Mouse (Mus musculus): Measurements from ENCODE around the gene Otub2. TPM values are rescaled to one million over a fixed set of nuclear protein-coding genes. Genes with fewer than 3 reads are reported as not detected.

Otub2 gene
- polyA plus RNA-seq (2012; rRNA removed) = 14.5 and 15.8 TPM in 2 replicates

GRCm38 (mm10) chr12:103388505-103389347 is at the start of gene Otub2:
Gene Otub2, plus strand, starts transcription at chr12:103388682.

GRCm38 (mm10) chr12:103355746-103356414 is 32.6 kb upstream of the Otub2 start, which contains the start of gene Asb2:
Gene Asb2, minus strand, starts transcription at chr12:103356001.

GRCm38 (mm10) chr12:103407720-103408119 is 19.2 kb downstream of the Otub2 start, which contains the start of gene 9330161L09Rik:
Gene 9330161L09Rik, minus strand, starts transcription at chr12:103407820.

GRCm38 (mm10) chr12:103425729-103426470 is 37.4 kb downstream of the Otub2 start, which contains the start of gene Ddx24:
Gene Ddx24, minus strand, starts transcription at chr12:103425830.

GRCm38 (mm10) chr12:103433986-103434731 is 45.7 kb downstream of the Otub2 start, which contains the start of gene Ifi27:
Gene Ifi27, plus strand, starts transcription at chr12:103434211.

GRCm38 (mm10) chr12:103443524-103443923 is 55.0 kb downstream of the Otub2 start, which contains the start of gene Ifi27l2a:
Gene Ifi27l2a, minus strand, starts transcription at chr12:103443680.

Other genes with a start within 250 kb of the Otub2 start
- gene Prima1, start 146.5 kb upstream of the Otub2 start, polyA plus RNA-seq (2012; rRNA removed) = 2.2 and 2.8 TPM in 2 replicates
- gene Fam181a, start 77.7 kb upstream of the Otub2 start, polyA plus RNA-seq (2012; rRNA removed) = 10.4 and 10.7 TPM in 2 replicates
- gene Asb2, start 32.7 kb upstream of the Otub2 start, polyA plus RNA-seq (2012; rRNA removed) = 0.92 and 3.1 TPM in 2 replicates
- gene 9330161L09Rik, start 19.1 kb downstream of the Otub2 start, polyA plus RNA-seq (2012; rRNA removed) = 1.4 and 1.7 TPM in 2 replicates
- gene Ddx24, start 37.1 kb downstream of the Otub2 start, polyA plus RNA-seq (2012; rRNA removed) = 75.6 and 77.3 TPM in 2 replicates
- 17.8 and 30.6 TPM in 2 replicates for gene Ifi27, start 45.5 kb downstream of the Otub2 start, polyA plus RNA-seq (2012; rRNA removed)
- 11.9 and 19.5 TPM in 2 replicates for gene Ifi27l2a, start 55.0 kb downstream of the Otub2 start, polyA plus RNA-seq (2012; rRNA removed)
- gene Ifi27l2b, start 68.5 kb downstream of the Otub2 start, polyA plus RNA-seq (2012; rRNA removed) = not detected in 2 replicates
- gene Ppp4r4, start 143.6 kb downstream of the Otub2 start, polyA plus RNA-seq (2012; rRNA removed) = 3.6 and 4.4 TPM in 2 replicates
- gene Serpina10, start 242.8 kb downstream of the Otub2 start, polyA plus RNA-seq (2012; rRNA removed) = not detected in 2 replicates